Mouse (Mus musculus) left cerebral cortex, postnatal 14 days (tissue): ENCODE measurements at regions not wholly inside any gene's neighbourhood (a gene's known extent, or its start where the extent isn't known, plus 50 kb on each side); places are given as distances from the start of the nearest gene placed in this dataset.

ENCODE experiments used
- DNase-seq, 2 experiments: peaks; one replicate each; pipeline ENCODE4 v3.0.0; 2021 to 2022; ENCODE audit warnings: low spot score in 2 of 2, mixed read lengths in 1 of 2
- intact Hi-C: fragments of 180-260 bp; cut with DNase I; formaldehyde crosslinking; loops from one replicate; pipeline ENCODE4 v1.15.1; 2025

DNA sequence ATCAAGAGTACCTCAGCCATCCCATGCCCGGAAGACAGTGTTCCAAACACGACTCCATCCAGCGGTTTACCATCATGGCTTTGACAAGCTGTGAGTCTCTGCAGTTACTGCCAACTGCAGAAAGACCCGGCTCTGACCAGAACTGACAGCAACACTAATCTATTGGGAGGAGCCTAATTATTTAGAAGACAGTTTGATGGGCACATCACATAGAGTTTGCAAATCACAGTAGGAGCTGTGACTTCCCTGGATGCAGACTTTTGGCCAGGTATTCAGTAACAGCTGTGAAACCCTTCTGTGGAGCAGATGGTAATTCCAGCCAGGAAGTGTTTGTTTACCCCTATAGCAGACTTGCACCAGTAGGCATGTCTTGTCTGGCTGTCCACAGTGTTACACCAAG, 55.8 kb upstream of the Adra1d start:
- no peak for DNase-seq

DNA sequence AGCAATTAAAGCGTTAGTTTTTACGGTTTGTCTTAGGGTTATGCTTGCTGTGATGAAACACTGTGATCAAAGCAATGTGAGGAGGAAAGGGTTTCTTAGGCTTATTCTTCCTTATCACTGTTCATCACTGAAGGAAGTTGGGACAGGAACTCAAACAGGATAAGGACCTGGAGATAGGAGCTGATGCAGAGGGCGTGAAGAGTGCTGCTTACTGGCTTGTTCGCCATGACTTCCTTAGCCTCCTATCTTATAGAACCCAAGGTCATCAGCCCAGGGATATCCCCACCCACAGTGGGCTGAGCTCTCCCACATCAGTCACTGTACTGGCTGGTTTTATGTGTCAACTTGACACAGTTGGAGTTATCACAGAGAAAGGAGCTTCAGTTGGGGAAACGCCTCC, 50.4 kb upstream of the Adra1d start:
- intact Hi-C loops, result no loop called here
- DNase-seq, result no peak

More for the DNA sequence above, 55.8 kb upstream of the Adra1d start:
- intact Hi-C loops, result no loop called here
